15 mouse cellular contexts compared by ENCODE assay signal in the genomic region with DNA sequence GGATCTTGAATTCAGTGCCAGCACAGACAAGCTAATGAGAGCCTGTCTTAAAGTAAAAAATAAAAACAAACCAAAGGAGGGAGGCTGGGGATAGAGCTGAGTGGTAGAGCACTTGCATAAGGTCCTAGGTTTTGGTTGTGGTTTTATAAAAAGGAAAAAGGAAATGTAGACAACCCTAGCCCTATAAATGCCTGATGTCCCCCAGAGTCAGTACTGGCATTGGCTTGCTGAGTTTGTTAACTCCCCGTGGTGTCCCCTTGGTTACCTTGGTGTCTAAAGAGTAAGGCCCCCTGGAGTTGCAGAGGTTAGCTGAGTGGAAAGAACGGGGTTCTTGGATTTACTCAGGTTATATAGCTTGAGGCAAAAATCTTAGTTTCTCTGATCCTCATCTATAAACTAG.
"Had no signal": no experiment of that assay in that cellular context is flagged by ENCODE, and none has a peak within 500 bp of the region (broad histone marks: within the 10 kb centered on the region; RNA-seq: fewer than 3 reads in every experiment).

No protein-coding gene starts in this region.

- H3K9me3 ChIP-seq: limb, embryonic 13.5 days; liver, embryonic 15.5 days; midbrain, embryonic 10.5 days; midbrain, embryonic 15.5 days; neural tube, embryonic 12.5 days had no signal

- H3K36me3 ChIP-seq: limb, embryonic 13.5 days; liver, embryonic 15.5 days; midbrain, embryonic 10.5 days; midbrain, embryonic 15.5 days; neural tube, embryonic 12.5 days had no signal

- ATAC-seq: intestine, postnatal 0 days; lung, postnatal 0 days had no signal

- H3K9ac ChIP-seq: limb, embryonic 13.5 days; liver, embryonic 15.5 days; midbrain, embryonic 15.5 days; neural tube, embryonic 12.5 days had no signal

- H3K27me3 ChIP-seq: limb, embryonic 13.5 days; liver, embryonic 15.5 days; midbrain, embryonic 15.5 days; neural tube, embryonic 12.5 days had no signal

- H3K4me2 ChIP-seq: limb, embryonic 13.5 days; liver, embryonic 11.5 days; liver, embryonic 15.5 days; midbrain, embryonic 15.5 days; neural tube, embryonic 12.5 days had no signal

- DNase-seq: kidney, adult 8-10 months; kidney, postnatal 14 days; lung, adult 2 months; lung, postnatal 36 days; spleen, adult 18-20 months; thymus, adult 18-20 months; thymus, postnatal 14 days had no signal

- H3K27ac ChIP-seq: limb, embryonic 13.5 days; liver, embryonic 15.5 days; midbrain, embryonic 10.5 days; midbrain, embryonic 15.5 days; neural tube, embryonic 12.5 days had no signal

- H3K4me3 ChIP-seq: limb, embryonic 13.5 days; liver, embryonic 15.5 days; midbrain, embryonic 10.5 days; midbrain, embryonic 15.5 days; neural tube, embryonic 12.5 days had no signal
